Mouse (Mus musculus) liver, postnatal 0 days (tissue): ENCODE results near the gene Slc35f2.

Experiments used
- CTCF ChIP-seq: sonication (generic); IDR thresholded peaks from 2 replicates; pipeline ENCODE4 v1.5.1; 2016; ENCODE audit warnings: antibody characterized with exemption, low read depth
- EP300 ChIP-seq: IDR thresholded peaks from 2 replicates; pipeline ENCODE4 v1.6.1; 2016; ENCODE audit warnings: antibody characterized with exemption, low read depth, mild to moderate bottlenecking

GRCm38 (mm10) chr9:53806496-53807086 lies 35.3 kb downstream of the Slc35f2 start:
- TF ChIP-seq CTCF (no peak), EP300 (no peak)
